Mouse (Mus musculus) forebrain, postnatal 0 days (tissue): ENCODE data around the gene Sdhaf1. TPM values are rescaled to one million over a fixed set of nuclear protein-coding genes. Genes with fewer than 3 reads are reported as not detected.

Experiments used
- ATAC-seq: fragments of 200-750 bp; cut with Nextera tagmentation; 2 replicates; pipeline ENCODE4 v1.8.0; 2017; ENCODE audit warnings: mild to moderate bottlenecking, moderate library complexity
- DNase-seq: peaks from one replicate; pipeline ENCODE4 v3.0.0-alpha.2; 2015
- H3K27ac ChIP-seq: fragments of 300-500 bp; sonication (generic); 2 replicates; pipeline ENCODE4 v1.5.1; 2014; ENCODE audit warnings: low read depth, mild to moderate bottlenecking, antibody characterized with exemption, low read length, moderate library complexity, mixed read lengths
- H3K27me3 ChIP-seq: fragments of 300-500 bp; sonication (generic); 2 replicates; pipeline ENCODE4 v1.6.1; 2014; ENCODE audit warnings: mild to moderate bottlenecking, low read length, mixed read lengths; ENCODE audit not compliant: insufficient read depth
- H3K36me3 ChIP-seq: fragments of 300-500 bp; sonication (generic); 2 replicates; pipeline ENCODE4 v1.6.1; 2014; ENCODE audit warnings: mild to moderate bottlenecking, moderate library complexity; ENCODE audit not compliant: insufficient read depth
- H3K4me1 ChIP-seq: fragments of 300-500 bp; sonication (generic); 2 replicates; pipeline ENCODE4 v1.6.1; 2014; ENCODE audit warnings: antibody characterized with exemption; ENCODE audit not compliant: insufficient read depth
- H3K4me2 ChIP-seq: fragments of 300-500 bp; sonication (generic); 2 replicates; pipeline ENCODE4 v1.6.1; 2014; ENCODE audit warnings: low read depth, mild to moderate bottlenecking, moderate library complexity
- H3K4me3 ChIP-seq: fragments of 300-500 bp; sonication (generic); 2 replicates; pipeline ENCODE4 v1.5.1; 2014; ENCODE audit warnings: low read depth, low read length, mixed read lengths
- H3K9ac ChIP-seq: fragments of 300-500 bp; sonication (generic); 2 replicates; pipeline ENCODE4 v1.6.1; 2014; ENCODE audit warnings: mild to moderate bottlenecking
- H3K9me3 ChIP-seq: fragments of 300-500 bp; sonication (generic); 2 replicates; pipeline ENCODE4 v1.6.1; 2016; ENCODE audit warnings: low read length
- CTCF ChIP-seq: sonication (generic); IDR thresholded peaks from 2 replicates; pipeline ENCODE4 v1.5.1; 2016; ENCODE audit warnings: antibody characterized with exemption, control low read depth, low read depth
- WGBS: fragments of 180-500 bp; shearing (Covaris S2); extraction: QIAGEN DNeasy Blood & Tissue Kit; methylation state at CpG from one replicate; pipeline ENCODE4 v1.1.7; 2014; 5-methylcytosine and 5-hydroxymethylcytosine counted together
- polyA plus RNA-seq: library from polyadenylated mRNA; unstranded; fragments of >200 nt; fragmentation: Nextera tagmentation; extraction: Ambion mirVana; gene quantifications from 2 replicates; pipeline ENCODE4 v1.2.1, GENCODE M21; 2015
- total RNA-seq: library from RNA; depleted of rRNA; stranded (reverse); fragments of >200 nt; gene quantifications from 2 replicates; pipeline ENCODE4 v1.2.3, GENCODE M21; 2014

Sdhaf1 gene
- total and polyA plus RNA-seq, 2 experiments from 2014 or later, result 9.8 to 18.4 TPM

DNA sequence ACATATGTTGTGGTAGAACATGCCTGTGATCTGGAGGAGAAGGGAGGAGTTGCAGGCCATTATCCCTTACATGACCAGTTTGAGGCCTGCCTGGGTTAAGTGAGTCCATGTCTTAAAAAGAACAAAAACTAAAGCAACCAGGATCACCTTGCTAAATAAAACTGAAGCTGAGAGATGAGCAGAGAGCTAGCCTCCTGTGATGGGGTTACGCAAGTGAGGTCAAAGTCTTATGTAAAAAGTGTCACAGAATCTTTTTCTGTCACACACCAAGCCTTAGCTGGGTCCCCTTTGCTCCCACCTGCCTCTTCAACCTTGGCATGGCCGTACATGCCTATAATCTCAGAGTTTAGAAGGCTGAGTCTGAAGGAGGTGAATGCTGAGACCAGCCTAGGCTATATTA, 2.7 kb downstream of the Sdhaf1 start:
- no peak for TF ChIP-seq CTCF
- Histone ChIP-seq H3K9me3 (no peaks in the 10 kb centered on the region), H3K4me2 (peak overlapping the region; percentile 80), H3K27ac (no peak overlapping the region), H3K4me1 (peaks cover 7% of the 10 kb centered on the region), H3K27me3 (no peaks in the 10 kb centered on the region), H3K9ac (0 out of 2 replicates have a peak overlapping the region, but pooled peaks have one; percentile 68), H3K36me3 (no peaks in the 10 kb centered on the region), H3K4me3 (no peak overlapping the region)
- ATAC-seq, result no peak
- DNase-seq, result no peak
- 89% methylated on average over 2 of the region's 2 CpGs for WGBS

DNA sequence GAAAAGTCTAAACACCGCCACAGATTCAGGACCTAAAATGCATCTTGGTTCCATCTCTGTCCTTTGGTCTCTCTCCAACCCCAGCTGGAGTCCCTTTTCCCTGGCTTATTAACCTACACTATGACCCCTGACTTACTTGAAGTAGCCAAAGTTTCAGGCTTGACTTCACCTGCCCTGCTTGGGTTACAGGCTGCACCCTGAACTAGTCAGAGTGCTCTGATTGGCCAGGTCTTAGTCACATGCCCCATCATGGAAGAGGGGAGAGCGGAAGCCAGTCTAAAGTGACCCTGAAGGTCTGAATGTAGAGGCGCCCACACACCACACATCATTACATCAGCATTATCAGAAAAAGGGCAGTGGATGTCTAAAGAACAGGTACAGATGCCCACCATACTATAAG, 5.6 kb downstream of the Sdhaf1 start:
- no peak overlapping the region for H3K9ac ChIP-seq
- DNase-seq (no peak), ATAC-seq (no peak)
- H3K36me3 ChIP-seq, result 0 out of 2 replicates have a peak, but pooled peaks cover 2% of the 10 kb centered on the region
- no peak for TF ChIP-seq CTCF
- H3K4me1 ChIP-seq, result peaks cover 7% of the 10 kb centered on the region
- no peaks in the 10 kb centered on the region for H3K27me3 ChIP-seq
- H3K4me2 ChIP-seq, result no peak overlapping the region
- H3K9me3 ChIP-seq, result no peaks in the 10 kb centered on the region
- WGBS, result 90% methylated on average over 3 of the region's 3 CpGs
- no peak overlapping the region for H3K4me3 ChIP-seq
- H3K27ac ChIP-seq, result no peak overlapping the region

DNA sequence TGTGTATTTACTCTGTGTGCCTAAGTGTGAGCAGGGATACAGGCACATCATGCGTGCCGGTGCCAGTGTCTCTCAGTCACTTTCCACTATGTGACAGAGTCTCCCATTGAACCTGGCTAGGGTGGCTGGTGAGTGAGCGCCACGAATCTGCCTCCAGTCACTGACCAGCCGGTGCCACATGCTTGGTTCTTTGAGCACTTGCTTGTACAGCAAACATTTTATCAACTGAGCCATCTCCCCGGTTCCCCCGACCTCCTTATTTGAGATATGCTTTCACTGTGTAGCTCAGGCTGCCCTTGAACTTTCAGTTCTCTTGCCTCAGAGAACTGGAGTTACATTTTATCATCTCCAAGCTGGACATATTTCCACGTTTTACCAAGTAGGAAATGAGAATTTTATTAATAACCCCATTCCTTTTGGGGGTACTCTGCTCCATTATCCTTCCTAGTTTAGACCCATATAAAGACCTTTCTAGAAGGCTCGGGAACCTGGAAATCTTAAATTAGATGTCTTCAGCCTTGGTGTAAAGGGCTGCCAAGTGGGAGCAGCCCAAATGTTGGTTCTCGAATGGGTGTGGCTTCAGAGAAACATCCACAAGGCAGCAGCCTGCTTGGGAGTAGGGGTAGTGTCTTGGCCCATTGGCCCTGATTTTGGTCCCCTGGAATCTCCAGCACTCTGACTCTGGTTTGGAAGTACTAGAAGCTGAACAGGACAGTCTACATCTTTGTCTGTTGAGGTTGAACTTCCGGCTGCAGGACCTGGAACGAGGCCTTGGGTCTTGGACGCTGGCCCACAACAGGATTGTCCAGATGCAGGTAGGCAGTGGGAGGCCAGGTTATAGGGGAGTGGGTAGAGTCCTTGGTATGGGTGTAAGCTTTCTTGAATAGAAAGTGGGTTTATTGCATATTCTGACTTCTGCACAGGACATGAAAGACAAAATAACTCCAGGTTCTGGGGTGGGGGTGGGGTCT, 7.9 kb downstream of the Sdhaf1 start:
- TF ChIP-seq CTCF, result no peak
- DNase-seq (no peak), ATAC-seq (no peak)
- Histone ChIP-seq H3K4me2 (no peak overlapping the region), H3K36me3 (0 out of 2 replicates have a peak, but pooled peaks cover 2% of the 10 kb centered on the region), H3K9me3 (no peaks in the 10 kb centered on the region), H3K27me3 (no peaks in the 10 kb centered on the region), H3K27ac (no peak overlapping the region), H3K4me1 (peaks cover under 1% of the 10 kb centered on the region; the same call in 1 of the 2 replicates), H3K4me3 (no peak overlapping the region), H3K9ac (no peak overlapping the region)
- 76% methylated on average over 13 of the region's 13 CpGs for WGBS

DNA sequence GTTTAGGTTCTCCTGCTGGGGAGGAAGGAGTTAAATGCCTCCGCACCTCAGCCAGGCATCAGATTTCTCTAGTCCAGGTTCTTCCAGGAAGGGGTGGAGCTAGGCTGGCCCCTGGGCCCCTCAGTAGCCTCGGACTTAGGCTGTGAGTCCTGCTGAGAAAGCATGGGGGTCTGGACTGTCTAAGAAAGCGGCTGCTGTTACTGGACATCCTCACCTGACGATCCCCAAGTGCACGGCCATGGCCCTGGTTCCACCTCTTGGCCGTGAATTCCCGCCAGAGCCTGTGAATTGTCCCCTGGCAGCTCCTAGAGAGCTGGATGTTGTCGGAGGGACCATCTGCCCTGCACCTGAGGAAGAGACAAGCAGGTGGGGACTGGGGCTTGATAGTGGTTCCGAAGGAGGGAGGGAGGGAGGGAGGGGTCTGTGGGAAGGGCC, 9.0 kb downstream of the Sdhaf1 start, which contains the start of gene Syne4:
Gene Syne4 (plus strand): TSS at position 87 of the 435 bp plus-strand sequence.
- ATAC-seq (no peak), DNase-seq (no peak)
- TF ChIP-seq CTCF, result no peak
- Histone ChIP-seq H3K4me2 (no peak within 1 kb of the TSS), H3K27me3 (no peaks in the 10 kb centered on the region), H3K4me3 (no peak within 1 kb of the TSS), H3K27ac (no peak within 1 kb of the TSS), H3K9me3 (no peaks in the 10 kb centered on the region), H3K4me1 (0 out of 2 replicates have a peak, but pooled peaks cover 4% of the 10 kb centered on the region), H3K36me3 (0 out of 2 replicates have a peak, but pooled peaks cover 2% of the 10 kb centered on the region), H3K9ac (no peak within 1 kb of the TSS)
- 6% methylated on average over 9 of the region's 9 CpGs for WGBS

DNA sequence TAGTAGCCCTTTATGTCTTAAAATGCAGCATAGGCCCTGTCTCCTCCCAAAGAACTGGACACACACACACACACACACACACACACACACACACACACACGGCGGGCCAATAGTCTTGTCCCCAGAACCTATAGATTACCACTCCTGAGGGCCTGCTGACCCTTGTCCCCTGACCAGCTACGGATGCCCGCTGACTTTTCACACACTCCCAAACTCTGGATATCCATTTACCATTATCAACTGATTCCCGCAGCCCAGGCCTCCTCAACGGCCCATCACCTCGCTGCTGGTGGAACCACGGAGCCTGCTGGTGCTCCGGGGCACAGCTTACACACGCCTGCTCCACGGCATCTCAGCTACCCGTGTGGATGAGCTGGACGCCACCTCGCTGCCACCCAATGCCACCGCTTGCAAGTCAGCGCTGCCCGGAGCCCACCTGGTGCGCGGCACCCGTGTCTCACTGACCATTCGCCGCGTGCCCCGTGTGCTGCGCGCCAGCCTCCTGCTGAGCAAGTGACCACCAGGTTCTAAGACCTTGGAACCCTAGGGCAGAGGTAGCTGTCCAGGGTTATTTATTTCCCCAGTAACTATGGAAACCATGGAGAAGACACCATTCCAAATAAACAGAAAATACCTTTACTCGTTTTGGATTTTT, 9.9 kb downstream of the Sdhaf1 start:
- Histone ChIP-seq H3K4me2 (no peak overlapping the region), H3K36me3 (0 out of 2 replicates have a peak, but pooled peaks cover 2% of the 10 kb centered on the region), H3K27ac (no peak overlapping the region), H3K4me1 (0 out of 2 replicates have a peak, but pooled peaks cover 5% of the 10 kb centered on the region), H3K9me3 (no peaks in the 10 kb centered on the region), H3K9ac (no peak overlapping the region), H3K4me3 (no peak overlapping the region), H3K27me3 (no peaks in the 10 kb centered on the region)
- 53% methylated on average over 27 of the region's 27 CpGs for WGBS
- ATAC-seq, result no peak
- TF ChIP-seq CTCF, result no peak
- DNase-seq, result no peak

DNA sequence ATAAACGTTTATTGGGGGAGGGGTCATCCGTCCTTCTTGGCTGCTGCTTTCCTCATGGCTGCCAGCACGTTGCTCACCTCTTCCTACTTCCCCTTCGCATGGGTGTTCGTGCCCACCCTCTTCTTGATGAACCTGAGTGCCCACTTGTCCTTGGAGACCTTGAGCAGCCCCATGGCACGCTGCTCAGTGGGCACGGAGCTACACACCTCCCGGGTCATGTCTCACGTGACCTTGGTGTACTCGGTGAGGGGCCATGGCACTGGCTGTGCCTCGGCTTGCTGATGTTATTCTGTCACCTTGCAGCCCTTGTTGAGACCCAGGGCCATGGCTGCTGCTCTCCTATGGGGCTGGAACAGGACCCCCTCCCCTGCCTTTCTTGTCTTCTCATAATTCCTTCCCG, 13.6 kb downstream of the Sdhaf1 start:
- no peak overlapping the region for H3K27ac ChIP-seq
- H3K4me1 ChIP-seq, result 0 out of 2 replicates have a peak, but pooled peaks cover 9% of the 10 kb centered on the region
- no peak overlapping the region for H3K4me2 ChIP-seq
- DNase-seq, result no peak
- TF ChIP-seq CTCF, result no peak
- no peak overlapping the region for H3K9ac ChIP-seq
- H3K36me3 ChIP-seq, result peaks cover 26% of the 10 kb centered on the region
- H3K9me3 ChIP-seq, result no peaks in the 10 kb centered on the region
- H3K4me3 ChIP-seq, result no peak overlapping the region
- no peaks in the 10 kb centered on the region for H3K27me3 ChIP-seq
- 91% methylated on average over 12 of the region's 12 CpGs for WGBS
- no peak for ATAC-seq
